Mouse (Mus musculus): ENCODE measurements around the gene Foxp1.

- TF ChIP-seq POLR2AphosphoS2 (IDR thresholded peaks at IDR 0.05; ENCODE audit: insufficient read length, low read depth), result no peak
- no peak for TF ChIP-seq REST (IDR thresholded peaks at IDR 0.05; ENCODE audit: insufficient read depth, insufficient read length)
- no peak for TF ChIP-seq POLR2A (IDR thresholded peaks at IDR 0.05; ENCODE audit: insufficient read length, low read depth)
- TF ChIP-seq MAX (IDR thresholded peaks at IDR 0.05; ENCODE audit: low read depth), result no peak
- no peak for TF ChIP-seq USF1 (IDR thresholded peaks at IDR 0.05; ENCODE audit: low read depth)
- no peak for TF ChIP-seq CEBPB (IDR thresholded peaks at IDR 0.05; ENCODE audit: insufficient read depth, poor library complexity, severe bottlenecking)
- no peak for TF ChIP-seq E2F4 (IDR thresholded peaks at IDR 0.05; ENCODE audit: insufficient read depth)
Measured at GRCm38 (mm10) chr6:99221147-99221546, 301.4 kb downstream of the Foxp1 start.
